Mouse (Mus musculus) forebrain, embryonic 16.5 days (tissue): Measurements from ENCODE around the gene Slc1a4. TPM values are rescaled to one million over a fixed set of nuclear protein-coding genes. Genes with fewer than 3 reads are reported as not detected.

Source experiments
- ATAC-seq: fragments of 200-750 bp; cut with Nextera tagmentation; 2 replicates; pipeline ENCODE4 v1.8.0; 2017; ENCODE audit warnings: mild to moderate bottlenecking, moderate library complexity
- H3K27ac ChIP-seq: fragments of 300-500 bp; sonication (generic); 2 replicates; pipeline ENCODE4 v1.5.1; 2014; ENCODE audit warnings: low read length, control low read depth
- H3K27me3 ChIP-seq: fragments of 300-500 bp; sonication (generic); replicated peaks from 2 replicates; pipeline ENCODE4 v1.6.1; 2014; ENCODE audit warnings: low read length; ENCODE audit not compliant: control insufficient read depth, insufficient read depth
- H3K36me3 ChIP-seq: fragments of 300-500 bp; sonication (generic); 2 replicates; pipeline ENCODE4 v1.6.1; 2014; ENCODE audit not compliant: control insufficient read depth, insufficient read depth
- H3K4me1 ChIP-seq: fragments of 300-500 bp; sonication (generic); replicated peaks from 2 replicates; pipeline ENCODE4 v1.6.1; 2014; ENCODE audit warnings: low read length; ENCODE audit not compliant: control insufficient read depth, insufficient read depth
- H3K4me2 ChIP-seq: fragments of 300-500 bp; sonication (generic); 2 replicates; pipeline ENCODE4 v1.6.1; 2014; ENCODE audit warnings: mild to moderate bottlenecking, low read length, control low read depth
- H3K4me3 ChIP-seq: fragments of 300-500 bp; sonication (generic); replicated peaks from 2 replicates; pipeline ENCODE4 v1.5.1; 2014; ENCODE audit warnings: mild to moderate bottlenecking, low read length, control low read depth
- H3K9ac ChIP-seq: fragments of 300-500 bp; sonication (generic); replicated peaks from 2 replicates; pipeline ENCODE4 v1.6.1; 2014; ENCODE audit warnings: low read depth, low read length, control low read depth
- H3K9me3 ChIP-seq: fragments of 300-500 bp; sonication (generic); 2 replicates; pipeline ENCODE4 v1.6.1; 2016; ENCODE audit warnings: low read length; ENCODE audit not compliant: control insufficient read depth
- WGBS: fragments of 180-500 bp; shearing (Covaris S2); extraction: QIAGEN DNeasy Blood & Tissue Kit; methylation state at CpG from one replicate; pipeline ENCODE4 v1.1.7; 2014; 5-methylcytosine and 5-hydroxymethylcytosine counted together
- polyA plus RNA-seq: library from polyadenylated mRNA; unstranded; fragments of >200 nt; fragmentation: Nextera tagmentation; extraction: Ambion mirVana; gene quantifications from 2 replicates; pipeline ENCODE4 v1.2.1, GENCODE M21; 2015

Gene Slc1a4
- polyA plus RNA-seq, 1 experiment from 2014 or later, result 60.0 TPM

DNA sequence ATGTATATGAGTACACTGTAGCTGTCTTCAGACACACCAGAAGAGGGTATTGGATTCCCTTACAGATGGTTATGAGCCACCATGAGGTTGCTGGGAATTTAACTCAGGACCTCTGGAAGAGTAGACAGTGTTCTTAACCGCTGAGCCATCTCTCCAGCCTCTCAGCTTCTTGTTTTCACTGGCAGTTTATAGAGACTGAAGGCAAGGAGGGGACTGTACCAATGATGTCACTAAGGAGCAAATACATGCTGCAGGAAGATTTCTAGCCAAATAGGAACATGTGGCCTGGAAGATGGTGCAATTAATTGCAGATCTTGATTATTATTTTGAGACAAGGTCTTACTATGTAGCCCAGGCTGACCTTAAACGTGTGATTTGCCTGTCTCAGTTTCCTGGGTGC is 55.4 kb downstream of the Slc1a4 start:
- no peak overlapping the region for H3K9ac ChIP-seq
- ATAC-seq, result no peak

DNA sequence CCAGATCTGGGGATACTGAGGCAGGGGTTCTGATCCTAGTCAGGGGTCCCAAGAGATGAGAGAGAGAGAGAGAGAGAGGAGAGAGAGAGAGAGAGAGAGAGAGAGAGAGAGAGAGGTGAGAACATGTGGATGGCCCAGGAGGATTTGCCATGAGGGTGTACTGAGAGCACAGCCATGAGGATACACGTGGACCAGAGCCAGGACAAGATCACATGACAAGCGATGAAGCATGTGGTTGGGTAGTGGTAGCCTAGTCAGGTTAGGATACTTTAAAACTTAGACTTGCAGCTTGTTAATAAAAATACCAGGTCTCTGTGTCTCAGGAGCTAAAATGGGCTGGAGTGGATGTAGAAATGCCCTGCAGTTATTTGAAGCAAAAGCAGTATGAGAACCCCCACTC is 56.5 kb downstream of the Slc1a4 start:
- Histone ChIP-seq H3K4me1 (no peaks in the 10 kb centered on the region), H3K27me3 (no peaks in the 10 kb centered on the region), H3K4me2 (no peak overlapping the region), H3K9me3 (no peaks in the 10 kb centered on the region), H3K4me3 (no peak overlapping the region), H3K36me3 (no peaks in the 10 kb centered on the region), H3K27ac (no peak overlapping the region), H3K9ac (no peak overlapping the region)
- no peak for ATAC-seq
- WGBS, result 66% methylated on average over 2 of the region's 2 CpGs

More for the DNA sequence above, 55.4 kb downstream of the Slc1a4 start:
- Histone ChIP-seq H3K27me3 (no peaks in the 10 kb centered on the region), H3K36me3 (no peaks in the 10 kb centered on the region), H3K4me1 (no peaks in the 10 kb centered on the region), H3K27ac (no peak overlapping the region), H3K9me3 (no peaks in the 10 kb centered on the region), H3K4me3 (no peak overlapping the region), H3K4me2 (no peak overlapping the region)
- 77% methylated on average over 2 of the region's 2 CpGs for WGBS

DNA sequence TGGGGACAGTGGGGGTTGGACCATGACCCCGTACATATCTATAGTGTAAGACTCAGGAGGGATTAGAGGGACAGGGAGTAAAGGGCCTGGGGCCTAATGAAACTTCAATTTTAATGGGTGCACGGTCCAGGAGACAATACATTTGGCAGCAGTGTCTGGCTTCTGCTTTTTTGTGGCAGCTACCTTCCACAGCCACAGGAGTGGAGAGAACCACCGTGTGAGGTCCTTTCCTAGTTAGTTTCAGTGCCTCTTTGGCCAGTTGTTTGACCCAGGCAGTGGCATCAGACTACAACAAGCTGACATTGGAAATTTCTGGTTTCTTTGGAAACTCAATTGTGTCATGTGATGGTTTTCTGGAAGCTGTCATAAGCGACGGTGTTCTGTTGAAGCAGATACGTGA is 62.6 kb downstream of the Slc1a4 start:
- Histone ChIP-seq H3K27me3 (no peaks in the 10 kb centered on the region), H3K4me3 (no peak overlapping the region), H3K36me3 (no peaks in the 10 kb centered on the region), H3K27ac (no peak overlapping the region), H3K9ac (no peak overlapping the region), H3K9me3 (no peaks in the 10 kb centered on the region), H3K4me2 (no peak overlapping the region), H3K4me1 (no peaks in the 10 kb centered on the region)
- WGBS, result 80% methylated on average over 6 of the region's 6 CpGs
- no peak for ATAC-seq

DNA sequence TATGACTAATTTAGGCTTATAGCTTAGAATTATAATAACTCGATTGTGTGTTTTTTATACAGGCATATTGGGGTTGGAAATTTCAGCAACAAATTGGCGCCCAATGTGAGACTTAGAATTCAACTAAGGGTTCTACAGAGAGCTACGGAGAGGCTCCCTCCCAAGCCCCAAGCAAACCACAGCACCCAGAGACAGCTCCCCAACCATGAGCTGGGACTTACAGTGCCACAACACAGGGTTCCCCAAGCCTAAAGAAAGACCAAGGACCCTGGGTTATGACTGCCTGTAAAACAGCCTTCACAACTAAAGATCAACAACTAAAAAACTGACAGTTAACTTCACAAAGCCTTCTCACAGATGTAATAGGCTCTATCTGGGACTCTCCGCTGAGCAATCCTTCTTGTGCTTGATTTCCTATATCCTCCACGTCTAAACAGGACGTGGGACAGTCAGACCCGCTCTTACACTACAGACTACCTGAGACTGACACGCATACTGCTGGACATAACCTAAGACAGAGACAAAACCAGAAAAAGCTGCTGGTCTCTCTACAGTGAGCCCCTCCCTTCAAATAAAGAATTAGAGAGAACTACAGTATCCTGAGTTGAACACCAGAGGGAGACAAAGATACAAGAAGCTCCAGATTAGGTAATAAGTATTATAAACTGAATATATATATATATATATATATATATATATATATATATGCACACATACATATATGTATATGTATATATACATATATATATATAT is 69.7 kb downstream of the Slc1a4 start:
- Histone ChIP-seq H3K27ac (no peak overlapping the region), H3K4me3 (no peak overlapping the region), H3K9ac (no peak overlapping the region), H3K4me2 (no peak overlapping the region), H3K9me3 (no peaks in the 10 kb centered on the region), H3K27me3 (no peaks in the 10 kb centered on the region), H3K36me3 (no peaks in the 10 kb centered on the region), H3K4me1 (0 out of 2 replicates have a peak, but pooled peaks cover 2% of the 10 kb centered on the region)
- 63% methylated on average over 8 of the region's 8 CpGs for WGBS
- ATAC-seq, result peak; percentile 69

DNA sequence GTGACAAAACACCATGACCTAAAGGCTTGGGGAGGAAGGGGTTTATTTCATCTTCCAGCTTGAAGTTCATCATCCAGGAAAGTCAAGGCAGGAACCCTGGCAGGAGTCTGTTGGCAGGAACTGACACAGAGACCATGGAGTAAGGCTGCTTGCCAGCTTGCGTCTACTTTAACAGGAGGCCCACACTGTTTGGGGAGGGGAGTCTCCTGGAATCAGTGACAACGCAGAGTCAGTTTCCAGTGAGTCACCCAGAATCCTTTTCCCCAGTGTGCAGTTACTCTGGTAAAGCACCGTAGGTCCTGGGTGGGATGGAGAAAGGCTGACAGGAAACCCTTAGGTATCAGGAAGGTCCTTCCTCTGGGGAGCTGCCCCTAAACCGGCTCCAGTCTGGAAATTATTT is 77.7 kb downstream of the Slc1a4 start:
- Histone ChIP-seq H3K9ac (no peak overlapping the region), H3K4me2 (no peak overlapping the region), H3K27me3 (no peaks in the 10 kb centered on the region; the same call in 1 of the 2 replicates), H3K36me3 (no peaks in the 10 kb centered on the region), H3K27ac (no peak overlapping the region), H3K4me3 (no peak overlapping the region), H3K4me1 (peaks cover 2% of the 10 kb centered on the region; the same call in 1 of the 2 replicates), H3K9me3 (no peaks in the 10 kb centered on the region)
- no peak for ATAC-seq
- 81% methylated on average over 4 of the region's 4 CpGs for WGBS

DNA sequence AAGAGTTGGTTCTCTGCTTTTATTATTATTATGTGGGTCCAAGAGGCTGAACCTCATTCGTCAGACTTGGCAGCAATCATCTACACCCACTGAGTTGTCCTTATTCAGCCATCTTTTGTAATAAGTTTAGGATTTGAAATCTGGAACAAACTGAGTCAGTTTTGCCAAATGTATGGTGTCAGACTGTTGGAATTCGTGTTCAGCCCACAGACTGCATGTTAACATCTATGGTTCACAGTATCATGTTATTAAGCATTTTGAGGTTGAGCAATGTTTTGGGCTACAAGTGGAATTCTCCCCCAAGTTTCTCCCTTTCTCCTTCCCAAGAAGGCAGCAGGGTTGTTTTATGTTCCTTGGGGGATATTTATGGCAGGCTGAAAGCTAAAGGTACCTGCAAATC is 79.4 kb downstream of the Slc1a4 start:
- Histone ChIP-seq H3K9me3 (no peaks in the 10 kb centered on the region), H3K27me3 (no peaks in the 10 kb centered on the region; the same call in 1 of the 2 replicates), H3K4me3 (no peak overlapping the region), H3K9ac (no peak overlapping the region), H3K4me2 (no peak overlapping the region), H3K4me1 (peaks cover 9% of the 10 kb centered on the region), H3K36me3 (no peaks in the 10 kb centered on the region), H3K27ac (no peak overlapping the region)
- 60% methylated on average over 2 of the region's 2 CpGs for WGBS
- ATAC-seq, result no peak

Other genes starting within 250 kb of the Slc1a4 start
- gene Actr2, start 219.8 kb downstream of the Slc1a4 start, polyA plus RNA-seq, result 189 and 208 TPM in 2 replicates
- gene Rab1a, start 131.3 kb downstream of the Slc1a4 start, polyA plus RNA-seq, result 315 and 341 TPM in 2 replicates
- gene Cep68, start 83.3 kb downstream of the Slc1a4 start, polyA plus RNA-seq, result 29.1 and 29.8 TPM in 2 replicates
- 30.3 and 38.0 TPM in 2 replicates for gene Sertad2, start 210.5 kb upstream of the Slc1a4 start, polyA plus RNA-seq